Mouse (Mus musculus) midbrain, embryonic 14.5 days (tissue): Measurements from ENCODE around the gene Miga1. TPM values are rescaled to one million over a fixed set of nuclear protein-coding genes. Genes with fewer than 3 reads are reported as not detected.
A peak's percentile ranks its signal among the peaks of the same experiment; 100 is the strongest.

Experiments used
- ATAC-seq: fragments of 200-750 bp; cut with Nextera tagmentation; 2 replicates; pipeline ENCODE4 v1.8.0; 2017; ENCODE audit warnings: moderate number of reproducible peaks, moderate library complexity; ENCODE audit not compliant: low FRiP score, low TSS enrichment
- DNase-seq: peaks from one replicate; pipeline ENCODE4 v3.0.0-alpha.2; 2015
- H3K27ac ChIP-seq: fragments of 300-500 bp; sonication (generic); replicated peaks from 2 replicates; pipeline ENCODE4 v1.5.1; 2014; ENCODE audit warnings: mild to moderate bottlenecking, low read depth, low read length, moderate library complexity
- H3K27me3 ChIP-seq: fragments of 300-500 bp; sonication (generic); 2 replicates; pipeline ENCODE4 v1.6.1; 2014; ENCODE audit warnings: low read length, control low read depth, mixed read lengths; ENCODE audit not compliant: control insufficient read depth, insufficient read depth
- H3K36me3 ChIP-seq: fragments of 300-500 bp; sonication (generic); 2 replicates; pipeline ENCODE4 v1.6.1; 2014; ENCODE audit warnings: low read length, control low read depth; ENCODE audit not compliant: control insufficient read depth, insufficient read depth
- H3K4me1 ChIP-seq: fragments of 300-500 bp; sonication (generic); 2 replicates; pipeline ENCODE4 v1.6.1; 2014; ENCODE audit warnings: mild to moderate bottlenecking, antibody characterized with exemption, low read length, control low read depth; ENCODE audit not compliant: control insufficient read depth, insufficient read depth
- H3K4me2 ChIP-seq: fragments of 300-500 bp; sonication (generic); 2 replicates; pipeline ENCODE4 v1.6.1; 2014; ENCODE audit warnings: mild to moderate bottlenecking, low read length, moderate library complexity
- H3K4me3 ChIP-seq: fragments of 300-500 bp; sonication (generic); replicated peaks from 2 replicates; pipeline ENCODE4 v1.5.1; 2014; ENCODE audit warnings: low read depth, low read length
- H3K9ac ChIP-seq: fragments of 300-500 bp; sonication (generic); replicated peaks from 2 replicates; pipeline ENCODE4 v1.6.1; 2014; ENCODE audit warnings: mild to moderate bottlenecking, low read length, moderate library complexity
- H3K9me3 ChIP-seq: fragments of 300-500 bp; sonication (generic); 2 replicates; pipeline ENCODE4 v1.6.1; 2016; ENCODE audit warnings: low read length, control low read depth, mixed read lengths; ENCODE audit not compliant: control insufficient read depth
- WGBS: fragments of 180-500 bp; shearing (Covaris S2); extraction: QIAGEN DNeasy Blood & Tissue Kit; methylation state at CpG from one replicate; pipeline ENCODE4 v1.1.7; 2014; 5-methylcytosine and 5-hydroxymethylcytosine counted together
- polyA plus RNA-seq: library from polyadenylated mRNA; unstranded; fragments of >200 nt; fragmentation: Nextera tagmentation; extraction: Ambion mirVana; gene quantifications from 2 replicates; pipeline ENCODE4 v1.2.1, GENCODE M21; 2014

Miga1 gene
- polyA plus RNA-seq, result 19.3 and 23.7 TPM in 2 replicates

DNA sequence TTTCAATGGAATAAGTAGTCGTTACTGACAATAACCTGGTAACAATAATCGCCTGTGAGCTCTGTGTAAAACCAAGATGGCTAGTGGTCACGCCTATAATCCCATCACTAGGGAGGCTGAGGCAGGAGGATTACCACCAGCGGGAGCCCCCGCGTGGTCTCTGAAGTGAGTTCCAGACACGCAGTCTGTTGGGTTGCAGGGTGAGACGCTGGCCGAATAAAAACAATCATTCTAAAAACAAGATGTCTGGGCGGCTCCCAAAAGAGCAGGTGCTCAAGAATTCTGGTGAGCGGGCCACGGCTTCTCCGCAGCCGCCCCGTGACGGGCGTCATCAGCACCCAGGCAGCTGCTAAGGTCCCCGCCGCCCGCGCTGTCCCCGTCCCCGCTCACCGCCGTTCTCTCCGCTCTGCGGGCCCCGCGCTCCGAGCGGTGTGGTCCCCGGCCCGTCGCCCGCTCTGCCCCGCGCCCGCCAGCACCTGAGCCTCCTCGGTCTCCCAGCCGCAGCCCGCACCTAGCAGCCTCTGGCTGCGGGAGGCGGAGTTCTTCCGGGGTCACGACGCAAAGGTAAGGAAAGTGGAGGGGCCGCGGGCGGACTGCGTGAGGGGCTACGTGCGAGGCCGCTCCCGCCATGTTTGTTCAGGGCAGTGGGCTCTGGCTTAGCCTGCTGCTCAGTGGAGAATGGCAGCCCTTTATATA lies at the start of gene Miga1:
Miga1 (minus strand) TSS at position 546 of the 696 bp plus-strand sequence.
- H3K27ac ChIP-seq, result peak within 1 kb of the TSS; percentile 70; the same call in 1 of the 2 replicates
- peak; percentile 94 for DNase-seq
- H3K36me3 ChIP-seq, result peaks cover 28% of the 10 kb centered on the region
- H3K4me3 ChIP-seq, result peak within 1 kb of the TSS; percentile 86
- H3K27me3 ChIP-seq, result no peaks in the 10 kb centered on the region
- H3K4me1 ChIP-seq, result peaks cover 7% of the 10 kb centered on the region; the same call in 1 of the 2 replicates
- H3K9ac ChIP-seq, result peak within 1 kb of the TSS; percentile 64
- no peaks in the 10 kb centered on the region for H3K9me3 ChIP-seq
- peak; percentile 93 for ATAC-seq
- peak within 1 kb of the TSS; percentile 58 for H3K4me2 ChIP-seq
- WGBS, result 3% methylated on average over 54 of the region's 54 CpGs

- Histone ChIP-seq H3K4me2 (no peak overlapping the region), H3K27ac (no peak overlapping the region), H3K27me3 (no peaks in the 10 kb centered on the region), H3K9me3 (no peaks in the 10 kb centered on the region), H3K4me3 (no peak overlapping the region), H3K36me3 (peaks cover 76% of the 10 kb centered on the region), H3K9ac (no peak overlapping the region), H3K4me1 (no peaks in the 10 kb centered on the region)
- DNase-seq (no peak), ATAC-seq (no peak)
- 74% methylated on average over 11 of the region's 11 CpGs for WGBS
Observed at GRCm38 (mm10) chr3:152384106-152384505, 43.9 kb upstream of the Miga1 start.

GRCm38 (mm10) chr3:152376063-152376462 lies 35.9 kb upstream of the Miga1 start:
- Histone ChIP-seq H3K4me1 (no peaks in the 10 kb centered on the region), H3K4me2 (no peak overlapping the region), H3K27me3 (no peaks in the 10 kb centered on the region), H3K36me3 (peaks cover 90% of the 10 kb centered on the region), H3K27ac (no peak overlapping the region), H3K4me3 (no peak overlapping the region), H3K9ac (no peak overlapping the region), H3K9me3 (no peaks in the 10 kb centered on the region)
- 94% methylated on average over 4 of the region's 4 CpGs for WGBS
- ATAC-seq (no peak), DNase-seq (no peak)

DNA sequence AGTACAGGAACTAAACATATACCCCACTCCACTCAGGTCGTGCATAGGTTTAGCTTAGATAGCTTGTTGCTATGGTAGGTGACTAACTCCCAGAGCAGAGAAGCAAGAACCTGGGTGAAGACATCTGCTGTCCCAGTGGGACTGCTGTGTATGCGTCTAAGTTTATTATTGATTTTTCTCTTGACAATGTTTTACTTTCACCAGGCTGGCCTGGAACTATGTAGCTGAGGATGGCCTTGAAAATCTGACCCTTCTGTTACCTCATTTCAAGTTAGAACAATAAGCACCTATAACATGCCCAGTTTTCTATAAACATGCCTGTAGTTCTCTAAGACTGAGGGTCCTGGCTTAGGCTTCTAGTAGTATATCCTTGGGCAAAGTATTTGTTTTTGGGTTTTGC lies 24.0 kb upstream of the Miga1 start:
- Histone ChIP-seq H3K4me3 (no peak overlapping the region), H3K9ac (no peak overlapping the region), H3K36me3 (peaks cover 86% of the 10 kb centered on the region), H3K4me2 (no peak overlapping the region), H3K27me3 (no peaks in the 10 kb centered on the region), H3K27ac (no peak overlapping the region), H3K9me3 (no peaks in the 10 kb centered on the region), H3K4me1 (no peaks in the 10 kb centered on the region)
- WGBS, result 89% methylated on average over 2 of the region's 2 CpGs
- ATAC-seq, result no peak
- DNase-seq, result no peak

DNA sequence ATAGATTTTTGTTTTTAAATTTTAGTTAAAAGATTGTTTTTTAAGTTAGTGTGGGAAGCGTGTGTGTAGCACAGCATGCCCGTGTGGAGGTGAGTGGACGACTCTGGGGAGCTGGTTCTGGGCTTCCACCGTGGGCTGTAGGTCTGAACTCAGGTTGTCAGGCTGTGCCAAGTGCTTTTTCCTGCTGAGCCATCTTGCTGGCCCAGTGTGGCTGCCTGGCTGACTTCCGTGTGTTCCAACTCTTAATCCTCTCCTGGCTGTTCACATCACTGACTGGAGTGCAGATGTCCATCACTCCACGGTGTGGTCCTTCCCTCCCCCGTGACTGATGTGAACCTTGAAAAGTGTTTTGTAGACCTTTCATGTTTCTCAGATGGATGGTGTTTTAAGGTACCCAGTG lies 18.9 kb upstream of the Miga1 start:
- no peak overlapping the region for H3K4me3 ChIP-seq
- H3K4me2 ChIP-seq, result no peak overlapping the region
- H3K9ac ChIP-seq, result no peak overlapping the region
- H3K9me3 ChIP-seq, result no peaks in the 10 kb centered on the region
- 83% methylated on average over 7 of the region's 7 CpGs for WGBS
- no peaks in the 10 kb centered on the region for H3K27me3 ChIP-seq
- no peak overlapping the region for H3K27ac ChIP-seq
- ATAC-seq (no peak), DNase-seq (no peak)
- peaks cover 48% of the 10 kb centered on the region for H3K36me3 ChIP-seq
- H3K4me1 ChIP-seq, result no peaks in the 10 kb centered on the region

DNA sequence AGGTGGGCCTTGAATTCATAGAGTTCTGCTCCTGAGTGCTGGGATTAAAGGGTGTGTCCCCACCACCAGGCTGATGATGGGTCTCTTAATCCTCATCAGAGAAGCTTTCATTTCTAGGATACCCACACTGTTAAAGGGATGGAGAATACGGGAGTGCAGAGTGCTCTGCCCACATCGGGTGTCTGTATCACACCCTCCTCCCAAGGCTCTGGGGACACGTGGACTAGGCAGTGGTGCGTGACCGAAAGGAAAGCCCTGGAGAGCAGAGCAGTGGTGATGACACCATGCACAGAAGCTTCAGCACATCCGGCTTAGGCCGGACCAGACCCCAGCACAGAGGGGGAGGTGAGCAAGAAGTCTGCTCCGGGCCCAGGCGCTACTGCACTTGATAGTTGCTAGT lies 16.5 kb upstream of the Miga1 start:
- Histone ChIP-seq H3K27me3 (no peaks in the 10 kb centered on the region), H3K27ac (no peak overlapping the region), H3K4me2 (no peak overlapping the region), H3K4me3 (no peak overlapping the region), H3K4me1 (peaks cover 7% of the 10 kb centered on the region; the same call in 1 of the 2 replicates), H3K9ac (no peak overlapping the region), H3K9me3 (no peaks in the 10 kb centered on the region), H3K36me3 (peaks cover 24% of the 10 kb centered on the region)
- WGBS, result 76% methylated on average over 9 of the region's 9 CpGs
- ATAC-seq, result no peak
- DNase-seq, result no peak

- DNase-seq (no peak), ATAC-seq (no peak)
Observed at GRCm38 (mm10) chr3:152355361-152355760, 15.2 kb upstream of the Miga1 start.

DNA sequence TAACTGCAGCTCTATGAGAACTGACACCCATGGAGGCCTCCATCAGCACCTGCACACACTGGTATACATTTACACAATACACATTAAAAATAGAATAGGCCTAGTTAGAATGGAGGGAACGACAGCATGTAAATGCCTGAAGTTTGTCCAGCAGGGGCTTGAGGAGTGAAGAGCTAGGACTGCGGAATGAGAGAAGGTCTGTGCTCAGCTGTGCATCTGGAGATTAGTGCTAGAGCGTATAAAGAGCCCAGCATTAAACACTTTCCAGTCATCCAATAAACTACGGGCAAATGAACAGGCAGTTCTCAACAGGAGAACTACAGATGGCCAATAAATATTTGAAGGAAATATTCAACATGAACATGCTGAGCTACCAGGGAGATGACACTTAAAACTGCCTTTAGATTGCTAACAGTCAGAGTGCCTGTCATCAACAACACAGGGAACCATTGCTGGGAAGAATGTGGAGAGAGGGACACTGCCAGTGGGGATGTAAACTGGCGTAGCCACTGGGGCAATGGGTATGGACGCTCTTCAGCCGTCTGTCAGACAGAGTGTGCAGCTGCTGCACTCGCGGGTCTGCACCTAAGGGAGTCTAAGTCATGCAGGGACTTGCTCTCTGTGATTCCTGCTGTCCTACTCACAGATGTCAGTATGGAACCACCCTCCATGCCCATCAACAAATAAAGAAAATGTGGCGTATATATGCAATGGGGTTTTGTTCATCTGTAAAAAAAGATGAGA lies 13.4 kb upstream of the Miga1 start:
- H3K27me3 ChIP-seq, result no peaks in the 10 kb centered on the region
- H3K36me3 ChIP-seq, result peaks cover 2% of the 10 kb centered on the region; the same call in 1 of the 2 replicates
- H3K9me3 ChIP-seq, result no peaks in the 10 kb centered on the region
- DNase-seq (no peak), ATAC-seq (no peak)
- no peak overlapping the region for H3K4me3 ChIP-seq
- WGBS, result 59% methylated on average over 10 of the region's 10 CpGs
- H3K4me2 ChIP-seq, result no peak overlapping the region
- H3K9ac ChIP-seq, result no peak overlapping the region
- H3K4me1 ChIP-seq, result peaks cover 11% of the 10 kb centered on the region; the same call in 1 of the 2 replicates
- H3K27ac ChIP-seq, result no peak overlapping the region

More at GRCm38 (mm10) chr3:152355361-152355760, 15.2 kb upstream of the Miga1 start:
- Histone ChIP-seq H3K9me3 (no peaks in the 10 kb centered on the region), H3K4me1 (peaks cover 7% of the 10 kb centered on the region; the same call in 1 of the 2 replicates), H3K27ac (no peak overlapping the region), H3K27me3 (no peaks in the 10 kb centered on the region), H3K36me3 (peaks cover 11% of the 10 kb centered on the region), H3K4me2 (no peak overlapping the region), H3K9ac (no peak overlapping the region), H3K4me3 (no peak overlapping the region)
- 82% methylated on average over 5 of the region's 5 CpGs for WGBS
